ENCODE assay signal across 7 mouse cellular contexts in the genomic region with DNA sequence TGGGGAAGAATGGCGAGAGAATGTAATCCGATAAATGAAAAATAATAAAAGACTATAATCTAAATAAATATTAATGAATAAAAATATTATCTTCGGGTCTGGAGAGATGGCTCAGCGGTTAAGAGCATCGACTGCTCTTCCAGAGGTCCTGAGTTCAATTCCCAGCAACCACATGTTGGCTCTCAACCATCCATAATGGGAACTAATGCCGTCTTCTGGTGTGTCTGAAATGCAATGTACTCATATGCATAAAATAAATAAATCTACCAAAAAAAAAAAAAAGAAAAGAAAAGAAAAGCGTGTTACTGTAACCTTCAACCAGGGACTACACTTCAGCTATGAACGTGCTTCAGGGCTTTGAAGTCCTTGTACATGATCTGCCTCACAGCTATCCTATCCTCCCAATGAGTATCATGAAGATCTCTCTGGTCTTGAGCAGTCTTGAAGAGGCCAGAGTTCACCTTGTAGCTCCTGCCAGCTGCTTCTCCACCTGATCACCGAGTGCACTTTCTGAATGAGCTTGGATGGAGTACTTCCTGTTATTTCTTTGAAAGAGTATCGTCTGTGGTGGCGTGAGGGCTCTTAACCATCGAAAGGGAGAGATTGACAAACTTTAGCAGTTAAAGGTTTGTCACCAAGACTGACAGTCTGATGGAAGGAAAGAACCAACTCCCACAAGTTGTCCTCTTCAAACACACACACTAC. TPM values are rescaled to one million over a fixed set of nuclear protein-coding genes. Genes with fewer than 3 reads are reported as not detected.
A peak's percentile ranks its signal among the peaks of the same experiment; 100 is the strongest.
DNase-seq lines count a peak whose midpoint lies in the region; ATAC-seq and TF ChIP-seq lines count a peak whose summit lies in the region.

A gene (minus strand): TSS at position 118 of the 705 bp plus-strand sequence.

- no peak for TF ChIP-seq CTCF in C2C12 (IDR thresholded peaks at IDR 0.05; ENCODE audit: control insufficient read depth, insufficient read depth, insufficient read length)
- TF ChIP-seq CTCF in E14TG2a.4 (conservative IDR thresholded peaks at IDR 0.05; ENCODE audit: low read length): no peak
- TF ChIP-seq CTCF in embryonic fibroblast, embryonic 13.5 days (IDR thresholded peaks at IDR 0.05; ENCODE audit: borderline replicate concordance, insufficient read depth, low read length): no peak

- no peaks in the 10 kb centered on the region for H3K9me3 ChIP-seq in E14TG2a.4 (ENCODE audit: low read length)
- no peaks in the 10 kb centered on the region for H3K9me3 ChIP-seq in limb, embryonic 12.5 days
- H3K9me3 ChIP-seq in midbrain, embryonic 16.5 days (replicated peaks; ENCODE audit: control insufficient read depth, low read length, poor library complexity, severe bottlenecking): no peaks in the 10 kb centered on the region

- peak within 1 kb of the TSS; percentile 73 for H3K9ac ChIP-seq in limb, embryonic 12.5 days (replicated peaks)
- H3K9ac ChIP-seq in midbrain, embryonic 16.5 days (ENCODE audit: low read depth, low read length): peak within 1 kb of the TSS; percentile 88

- DNase-seq in heart, postnatal 14 days: no peak
- DNase-seq in MN1 (ENCODE audit: low spot score): no peak

- intact Hi-C loops in heart, postnatal 14 days (cut with DNase I): loop anchor here (10.0 kb wide), 1 partner anchor 1193 kb away; a partner anchor contains a TSS

- H3K36me3 ChIP-seq in C2C12 (ENCODE audit: control insufficient read depth, insufficient read depth) (peaks cover 25% of the 10 kb centered on the region), E14TG2a.4 (ENCODE audit: insufficient read depth, low read length) (peaks cover 17% of the 10 kb centered on the region)
- H3K36me3 ChIP-seq in limb, embryonic 12.5 days: peaks cover 13% of the 10 kb centered on the region
- H3K36me3 ChIP-seq in midbrain, embryonic 16.5 days (ENCODE audit: control insufficient read depth, insufficient read depth, low read length): no peaks in the 10 kb centered on the region

- peaks cover 31% of the 10 kb centered on the region for H3K79me3 ChIP-seq in C2C12 (ENCODE audit: low read depth)

- peak within 1 kb of the TSS; percentile 83 for H3K4me2 ChIP-seq in limb, embryonic 12.5 days
- peak within 1 kb of the TSS; percentile 89 for H3K4me2 ChIP-seq in midbrain, embryonic 16.5 days (ENCODE audit: low read length)

- no peak for TF ChIP-seq POLR2A in embryonic fibroblast, embryonic 13.5 days (IDR thresholded peaks at IDR 0.05; ENCODE audit: low read depth, low read length)

- peak within 1 kb of the TSS; percentile 97 for H3ac ChIP-seq in C2C12 (ENCODE audit: control insufficient read depth, insufficient read length, low read depth)

- H3K79me2 ChIP-seq in C2C12 (ENCODE audit: control insufficient read depth, insufficient read depth): peaks cover 40% of the 10 kb centered on the region

- no peaks in the 10 kb centered on the region for H3K27me3 ChIP-seq in C2C12 (ENCODE audit: control insufficient read depth, insufficient read depth, insufficient read length)
- 0 out of 2 replicates have a peak, but pooled peaks cover 4% of the 10 kb centered on the region for H3K27me3 ChIP-seq in E14TG2a.4 (ENCODE audit: insufficient read depth, low read length)
- no peaks in the 10 kb centered on the region for H3K27me3 ChIP-seq in limb, embryonic 12.5 days
- no peaks in the 10 kb centered on the region for H3K27me3 ChIP-seq in midbrain, embryonic 16.5 days (ENCODE audit: control insufficient read depth, insufficient read depth, low read depth, low read length)

- H3K4me1 ChIP-seq in E14TG2a.4 (replicated peaks; ENCODE audit: low read depth, low read length): peaks cover 16% of the 10 kb centered on the region
- peaks cover 4% of the 10 kb centered on the region for H3K4me1 ChIP-seq in embryonic fibroblast, embryonic 13.5 days (ENCODE audit: control insufficient read depth, insufficient read depth, low read length)
- H3K4me1 ChIP-seq in limb, embryonic 12.5 days (replicated peaks): peaks cover 8% of the 10 kb centered on the region
- peaks cover 16% of the 10 kb centered on the region for H3K4me1 ChIP-seq in midbrain, embryonic 16.5 days (ENCODE audit: control insufficient read depth, insufficient read depth, low read length)

- peak within 1 kb of the TSS; percentile 87 for H3K4me3 ChIP-seq in C2C12 (ENCODE audit: insufficient read depth, poor library complexity, severe bottlenecking)
- H3K4me3 ChIP-seq in E14TG2a.4 (replicated peaks; ENCODE audit: low read length): peak within 1 kb of the TSS; percentile 99
- H3K4me3 ChIP-seq in embryonic fibroblast, embryonic 13.5 days (ENCODE audit: insufficient read depth, low read length): peak within 1 kb of the TSS; percentile 96
- H3K4me3 ChIP-seq in limb, embryonic 12.5 days (replicated peaks): peak within 1 kb of the TSS; percentile 68
- H3K4me3 ChIP-seq in midbrain, embryonic 16.5 days (ENCODE audit: low read depth, low read length): peak within 1 kb of the TSS; percentile 87

- WGBS in limb, embryonic 12.5 days: 55% methylated on average over 12 of the region's 12 CpGs
- 50% methylated on average over 12 of the region's 12 CpGs for WGBS in midbrain, embryonic 16.5 days

- ATAC-seq in limb, embryonic 12.5 days (ENCODE audit: insufficient number of reproducible peaks, insufficient read depth, low FRiP score, low TSS enrichment, low read depth): peak; percentile 38; the same call in 1 of the 2 replicates
- ATAC-seq in midbrain, embryonic 16.5 days: peak; percentile 57

- peak within 1 kb of the TSS; percentile 78 for H3K27ac ChIP-seq in embryonic fibroblast, embryonic 13.5 days (ENCODE audit: insufficient read depth, low read length)
- H3K27ac ChIP-seq in limb, embryonic 12.5 days: peak within 1 kb of the TSS; percentile 83
- peak within 1 kb of the TSS; percentile 91 for H3K27ac ChIP-seq in midbrain, embryonic 16.5 days (ENCODE audit: low read length)

TF ChIP-seq in C2C12, 6 proteins besides CTCF, POLR2A, EP300 and RAD21:
- no peak for TF ChIP-seq MAX (IDR thresholded peaks at IDR 0.05)
- TF ChIP-seq FOSL1 (IDR thresholded peaks at IDR 0.05; ENCODE audit: insufficient read depth, low read length, poor library complexity, severe bottlenecking): no peak
- no peak for TF ChIP-seq CEBPB (IDR thresholded peaks at IDR 0.05; ENCODE audit: low read depth)
- no peak for TF ChIP-seq USF1 (IDR thresholded peaks at IDR 0.05; ENCODE audit: low read depth)
- TF ChIP-seq MYOG (IDR thresholded peaks at IDR 0.05; ENCODE audit: control insufficient read depth, extremely low read depth, insufficient read length): no peak
- TF ChIP-seq MYOD1 (IDR thresholded peaks at IDR 0.05; ENCODE audit: control insufficient read depth, insufficient read length, low read depth): no peak

RNA-seq across cellular contexts. Expression of the gene that starts here (rescaled TPM):
- 135 TPM for polyA plus RNA-seq in C2C12 (2012; fragmentation: generic; extraction: Trizol)
- polyA plus RNA-seq in embryonic fibroblast, embryonic 13.5 days (2011; ENCODE audit: insufficient read length, low read depth, missing spikeins): 92.5 and 101 TPM in 2 replicates
- 10 to 100 TPM; 68.1 to 69.7 TPM for total RNA-seq in heart, postnatal 14 days (2021)
- polyA plus RNA-seq in limb, embryonic 12.5 days (2016; fragmentation: Nextera tagmentation; extraction: Ambion mirVana): 370 and 397 TPM in 2 replicates
- polyA plus RNA-seq in midbrain, embryonic 16.5 days (2015; fragmentation: Nextera tagmentation; extraction: Ambion mirVana): 515 and 516 TPM in 2 replicates
